Mouse (Mus musculus) heart, postnatal 4 days (tissue): Measurements from ENCODE around the gene Cyren. TPM values are rescaled to one million over a fixed set of nuclear protein-coding genes. Genes with fewer than 3 reads are reported as not detected.

ENCODE experiments used
- DNase-seq: peaks from one replicate; pipeline ENCODE4 v3.0.0; 2021
- total RNA-seq, 2 experiments: library from RNA; stranded (reverse); gene quantifications; 2 replicates each; pipeline ENCODE4 v1.2.3; 2021

The Cyren gene
- total RNA-seq, 2 experiments from 2014 or later, result 5.5 to 6.7 TPM

DNA sequence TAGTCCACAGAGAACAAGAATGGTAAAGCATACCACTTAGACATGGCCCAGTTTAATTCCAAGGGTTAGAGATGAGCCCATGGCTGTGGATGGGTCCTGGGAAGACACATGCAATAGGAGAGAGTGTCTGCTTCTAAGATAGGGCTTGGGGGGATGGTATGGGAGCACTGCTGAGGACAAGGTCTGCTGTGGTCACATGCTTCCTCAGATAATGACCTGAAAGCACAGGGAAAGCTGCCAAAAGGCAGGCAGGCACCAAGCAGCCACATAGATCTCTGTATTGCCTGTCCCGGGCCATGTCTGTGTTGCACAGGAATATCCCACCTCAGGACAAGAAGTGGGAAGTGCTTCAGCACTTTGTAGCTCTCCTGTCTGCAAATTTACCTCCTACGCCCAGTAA lies 21.3 kb upstream of the Cyren start:
- no peak for DNase-seq

GRCm38 (mm10) chr6:34896168-34896780 lies 18.4 kb upstream of the Cyren start:
- DNase-seq, result no peak

DNA sequence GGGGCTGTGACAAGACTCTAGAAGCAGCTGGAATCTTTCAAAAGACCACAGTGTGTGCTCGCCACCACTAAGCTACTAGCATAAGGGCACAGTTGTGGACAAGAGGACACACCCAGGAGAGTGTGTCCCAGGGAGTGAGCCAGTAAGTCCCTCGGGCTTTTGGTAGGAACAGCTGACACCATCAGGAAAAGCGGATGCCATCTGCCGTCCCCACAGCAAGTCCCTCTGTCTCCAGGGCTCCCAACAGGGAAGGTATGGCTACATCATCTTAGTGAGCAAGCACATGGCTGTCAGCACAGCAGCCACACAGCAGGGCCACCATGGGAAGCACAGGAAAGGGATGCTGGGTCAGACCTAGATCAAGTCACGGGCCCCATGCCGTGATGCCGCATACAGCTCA lies 17.7 kb upstream of the Cyren start:
- no peak for DNase-seq

DNA sequence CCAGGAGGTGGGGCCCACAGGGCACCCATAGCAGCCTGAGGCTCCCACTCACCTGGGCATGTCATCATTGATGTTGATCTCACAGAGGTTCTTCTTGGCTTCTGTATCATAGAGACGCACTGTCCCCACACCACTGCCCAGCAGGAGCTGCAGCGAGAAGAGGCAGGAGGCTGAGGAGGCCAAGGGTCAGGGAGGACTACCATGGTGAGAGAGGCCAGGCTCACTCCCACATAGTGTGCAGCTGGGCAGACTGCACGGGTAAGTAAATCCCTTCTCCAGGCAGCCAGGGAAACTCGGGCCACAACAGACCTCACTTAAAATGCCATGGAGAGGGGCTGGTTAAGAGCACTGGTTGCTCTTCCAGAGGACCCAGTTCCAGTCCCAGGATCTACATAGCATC lies 11.3 kb upstream of the Cyren start:
- DNase-seq, result no peak

GRCm38 (mm10) chr6:34887131-34887850 lies 9.4 kb upstream of the Cyren start:
- DNase-seq, result no peak

GRCm38 (mm10) chr6:34884724-34885123 lies 6.9 kb upstream of the Cyren start:
- no peak for DNase-seq

DNA sequence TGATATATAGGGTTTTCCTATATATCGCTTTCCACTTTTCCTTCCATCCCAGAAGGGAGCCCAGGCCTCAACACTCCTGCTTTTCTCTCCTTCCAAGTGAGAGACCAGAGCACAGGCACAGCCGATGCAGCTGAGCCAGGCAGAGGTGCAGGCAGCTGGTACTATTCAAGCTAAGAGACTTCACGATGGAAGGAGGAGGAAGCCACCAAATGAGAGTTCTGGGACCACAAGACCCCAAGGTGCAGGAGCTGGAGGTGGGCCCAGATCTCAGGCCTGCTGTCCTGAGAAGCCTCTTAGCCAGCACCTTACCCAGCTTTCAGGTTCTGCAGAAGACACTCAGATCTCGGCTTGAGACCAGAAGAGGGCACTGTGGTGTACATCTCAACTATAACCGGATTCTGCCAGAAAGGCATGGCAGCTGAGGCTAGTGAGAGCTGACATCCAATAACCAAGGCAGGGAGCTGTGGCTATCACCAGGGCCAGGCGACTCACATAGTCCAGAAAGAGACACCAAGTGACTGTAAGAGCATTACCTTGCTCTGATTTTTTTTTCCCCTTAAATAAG lies 2.1 kb upstream of the Cyren start:
- DNase-seq, result peak; percentile 55

DNA sequence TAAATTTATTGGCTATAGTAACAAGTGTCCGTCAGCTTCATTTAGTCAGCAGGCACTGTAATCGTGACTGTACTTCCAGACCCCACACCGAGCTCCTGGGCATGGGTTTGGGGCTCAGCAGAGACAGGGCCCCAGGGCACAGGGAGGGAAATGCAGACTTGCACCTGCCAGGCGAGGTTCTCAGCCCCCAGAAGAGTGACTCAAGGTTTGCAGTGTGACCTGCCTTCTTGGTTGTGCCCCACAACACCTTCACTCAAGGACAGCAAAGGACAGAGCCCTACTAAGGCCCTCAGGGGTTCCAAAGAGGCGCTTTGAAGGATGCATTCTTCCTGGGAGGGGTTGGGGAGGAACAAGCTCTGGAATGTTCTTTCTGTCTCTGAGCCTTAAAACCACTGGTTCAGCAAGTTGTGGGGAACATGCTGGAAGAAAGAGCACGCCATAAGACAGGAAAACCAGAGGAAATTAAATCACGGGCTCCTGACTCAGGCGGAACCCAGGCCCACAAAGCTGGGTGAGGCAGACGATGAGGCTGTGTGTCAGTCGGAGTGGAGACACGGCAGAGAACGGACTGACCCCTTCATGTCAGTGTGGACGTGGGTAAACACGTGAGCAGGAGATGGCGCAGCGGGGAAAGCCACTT lies 1.4 kb upstream of the Cyren start:
- DNase-seq, result no peak

DNA sequence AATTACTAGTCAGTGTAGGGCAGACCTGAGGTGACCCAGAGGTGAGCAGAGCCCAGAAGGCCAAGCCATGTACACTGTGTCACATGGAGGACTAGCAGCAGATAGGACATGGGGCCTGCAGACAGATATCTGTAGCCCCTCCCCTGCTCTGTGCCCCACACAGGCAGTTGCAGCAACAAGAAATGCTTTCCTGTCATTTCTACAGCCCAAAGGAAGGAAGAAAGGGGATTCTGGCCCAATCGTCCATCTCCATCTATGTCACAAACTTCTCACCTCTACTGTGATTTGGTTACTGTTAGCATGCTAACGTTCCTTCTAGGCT lies 1.1 kb downstream of the Cyren start:
- DNase-seq, result no peak

DNA sequence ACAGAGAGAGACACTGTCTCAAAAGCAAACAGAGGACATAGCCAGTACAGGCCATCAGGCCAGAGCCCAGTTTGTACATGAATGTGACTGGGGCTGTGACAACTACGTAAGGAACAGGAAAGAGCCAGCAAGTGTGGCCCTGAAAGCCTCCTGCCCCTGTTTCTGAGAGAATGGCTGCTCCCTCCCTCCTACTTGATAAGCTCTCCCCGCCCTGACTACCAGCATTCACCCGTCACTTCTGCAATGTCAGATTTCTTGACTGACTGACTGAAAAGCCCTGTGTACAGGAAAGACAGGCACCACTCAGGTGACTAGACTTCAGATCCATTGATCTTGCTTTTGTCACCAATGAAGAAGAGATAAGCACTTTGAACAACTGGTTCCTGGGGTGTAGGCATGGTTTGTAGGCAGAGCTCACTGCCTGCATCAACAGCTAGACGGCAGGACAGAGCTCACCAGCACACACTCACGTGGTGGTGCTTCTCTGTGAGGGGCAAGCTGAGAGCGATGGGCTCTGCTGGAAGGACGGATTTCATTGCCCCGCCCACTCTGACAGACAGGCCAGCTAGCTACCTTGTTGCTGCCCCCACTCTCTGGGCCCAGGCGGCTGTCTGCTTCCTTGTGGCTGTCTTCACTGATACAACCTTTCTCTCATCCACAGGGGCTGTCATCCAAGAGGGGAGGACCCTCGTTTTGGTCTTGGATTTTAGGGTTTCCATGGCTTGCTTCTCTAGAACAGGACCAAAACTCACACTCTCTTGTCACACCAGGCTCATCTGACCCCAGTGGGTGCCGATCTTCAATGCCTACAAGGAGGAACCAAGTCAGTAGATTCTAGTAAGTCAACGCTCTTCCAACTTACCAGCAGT lies 1.7 kb downstream of the Cyren start:
- peak; percentile 40 for DNase-seq

- DNase-seq, result peak; percentile 38
Observed at GRCm38 (mm10) chr6:34875268-34875761, 2.5 kb downstream of the Cyren start.

DNA sequence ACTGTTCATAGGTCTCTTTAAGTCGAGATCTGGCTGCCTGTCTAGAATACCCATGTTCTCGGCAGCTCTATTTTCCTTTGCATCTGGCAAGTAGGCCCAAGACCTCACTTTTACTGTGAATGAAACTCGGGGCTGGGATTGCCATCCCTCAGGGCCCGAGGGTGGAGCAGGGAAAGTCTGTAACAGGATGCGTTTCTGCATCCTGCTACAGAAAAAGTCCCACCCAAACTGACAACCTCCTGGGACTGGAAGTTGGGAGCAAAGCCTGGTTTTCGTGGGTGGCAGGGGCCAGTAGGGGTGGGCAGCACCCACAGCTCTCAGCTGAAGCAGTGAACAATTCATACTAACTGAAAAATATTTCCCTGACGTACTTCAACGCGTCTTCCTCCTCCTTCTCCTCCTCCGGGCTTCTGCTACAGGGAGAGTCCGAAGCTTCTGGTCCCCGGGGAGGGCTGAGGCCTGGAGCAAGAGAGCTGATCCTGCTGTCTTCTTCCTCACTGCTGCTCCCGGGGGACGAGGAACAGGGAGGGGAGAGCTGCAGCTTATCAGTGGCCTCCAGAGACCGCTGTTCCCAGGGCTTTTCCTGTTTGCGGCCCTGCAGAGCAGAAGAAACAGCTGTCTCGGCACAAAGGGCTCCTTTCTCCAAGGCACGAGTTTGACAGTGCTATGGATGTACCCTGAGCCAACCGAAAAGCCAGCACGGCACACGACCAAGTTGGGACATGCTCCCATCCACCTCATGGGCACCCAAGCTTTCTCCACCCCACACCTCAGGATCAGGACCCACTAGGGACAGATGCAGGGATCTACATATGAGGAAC lies 3.5 kb downstream of the Cyren start:
- DNase-seq, result peak; percentile 83

DNA sequence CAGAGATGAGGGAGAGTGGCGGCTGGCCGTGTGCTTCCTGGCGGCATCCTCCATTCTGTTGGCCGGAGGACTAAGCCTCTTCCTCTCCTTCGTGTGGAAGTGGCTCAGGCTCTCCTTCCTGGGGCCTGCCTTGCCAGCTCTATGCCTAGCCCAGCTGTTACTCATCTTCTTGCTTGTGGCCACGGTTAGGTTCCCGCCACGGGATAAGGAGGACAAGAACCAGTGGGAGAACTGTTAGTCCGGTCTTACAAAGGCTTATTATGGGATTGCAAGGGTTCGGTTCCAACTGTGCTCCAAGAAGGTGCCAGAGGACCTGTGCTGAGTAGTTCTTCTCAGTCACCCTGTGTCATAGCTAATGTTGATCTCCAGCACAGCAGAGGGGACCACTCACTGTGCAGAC lies 5.0 kb downstream of the Cyren start:
- no peak for DNase-seq

DNA sequence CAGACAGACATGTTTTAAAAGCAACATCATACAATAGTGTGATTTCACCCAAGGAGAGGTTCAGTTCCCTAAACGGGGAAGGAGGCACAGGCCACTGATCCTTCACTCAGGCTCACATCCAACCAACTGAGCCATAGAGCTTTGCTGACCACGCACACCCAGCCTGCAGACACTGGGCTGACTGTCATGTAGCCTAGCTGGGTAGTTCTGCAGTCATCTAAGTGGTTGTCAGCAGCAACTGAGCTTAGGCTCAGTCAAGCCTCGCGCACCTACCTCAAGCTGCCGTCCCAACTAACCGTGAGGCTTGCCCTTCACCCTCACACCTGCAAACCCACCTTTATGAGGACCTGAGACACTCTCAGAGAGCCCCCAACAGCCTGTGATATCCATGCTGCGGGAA lies 5.9 kb downstream of the Cyren start:
- no peak for DNase-seq

- no peak for DNase-seq
Observed at GRCm38 (mm10) chr6:34870724-34871123, 7.1 kb downstream of the Cyren start.

DNA sequence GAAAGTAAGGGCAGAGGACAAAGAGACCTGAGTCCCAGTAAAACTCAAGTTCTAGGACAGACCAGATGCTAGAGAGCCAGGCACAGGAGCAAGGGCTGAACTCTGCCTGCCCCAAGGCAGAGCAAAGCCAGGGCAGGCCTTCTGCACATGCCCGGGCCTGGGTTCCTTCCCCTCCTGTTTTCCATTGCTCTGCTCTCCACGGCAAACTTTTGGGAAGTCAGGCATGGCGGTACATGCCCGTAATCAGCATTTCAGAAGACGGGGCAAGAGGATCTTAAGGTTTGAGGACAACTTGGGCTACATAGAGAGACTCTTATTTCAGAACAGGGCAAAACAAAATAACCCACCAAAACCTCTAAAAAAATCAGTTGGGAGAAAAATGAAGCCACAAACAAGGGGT lies 7.7 kb downstream of the Cyren start:
- DNase-seq, result no peak

- no peak for DNase-seq
Observed at GRCm38 (mm10) chr6:34869225-34869915, 8.5 kb downstream of the Cyren start.

- no peak for DNase-seq
Observed at GRCm38 (mm10) chr6:34868507-34869217, 9.2 kb downstream of the Cyren start.

GRCm38 (mm10) chr6:34867995-34868350 lies 9.9 kb downstream of the Cyren start:
- DNase-seq, result no peak

DNA sequence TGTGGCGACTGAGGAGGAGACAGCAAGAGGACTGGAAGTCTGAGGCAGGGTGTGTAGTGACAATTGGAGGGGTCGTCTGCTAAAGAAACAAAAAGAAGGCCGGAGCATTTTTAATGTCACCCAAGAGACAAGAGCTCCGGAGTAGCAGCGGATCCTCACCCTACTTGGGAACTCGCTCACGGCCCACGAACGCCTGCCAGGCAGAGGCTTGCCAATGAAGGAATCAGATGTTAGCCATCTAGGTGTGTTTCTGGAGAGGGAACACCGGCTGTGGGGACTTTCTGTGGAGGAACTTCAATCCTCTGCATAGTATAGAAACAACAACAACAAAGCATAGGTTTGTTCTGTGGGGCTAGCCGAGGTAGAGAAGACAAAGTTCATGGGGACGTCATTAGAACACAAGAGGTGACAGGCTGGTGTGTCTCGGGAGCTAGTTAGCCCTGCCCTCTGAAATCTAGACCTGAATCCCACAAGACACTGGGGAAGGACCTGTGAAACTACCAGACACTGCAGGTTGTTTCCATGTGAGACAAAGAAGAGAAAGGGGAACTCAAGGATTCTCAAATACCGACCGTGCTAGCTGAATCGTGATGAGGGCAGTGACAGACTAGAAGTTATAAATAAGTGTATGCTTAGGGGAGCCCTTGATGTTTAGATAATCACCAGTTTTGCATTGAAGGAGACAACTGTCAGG lies 10.4 kb downstream of the Cyren start:
- no peak for DNase-seq
